Mouse (Mus musculus): ENCODE results near the gene Fam98c.

Gene Fam98c

DNA sequence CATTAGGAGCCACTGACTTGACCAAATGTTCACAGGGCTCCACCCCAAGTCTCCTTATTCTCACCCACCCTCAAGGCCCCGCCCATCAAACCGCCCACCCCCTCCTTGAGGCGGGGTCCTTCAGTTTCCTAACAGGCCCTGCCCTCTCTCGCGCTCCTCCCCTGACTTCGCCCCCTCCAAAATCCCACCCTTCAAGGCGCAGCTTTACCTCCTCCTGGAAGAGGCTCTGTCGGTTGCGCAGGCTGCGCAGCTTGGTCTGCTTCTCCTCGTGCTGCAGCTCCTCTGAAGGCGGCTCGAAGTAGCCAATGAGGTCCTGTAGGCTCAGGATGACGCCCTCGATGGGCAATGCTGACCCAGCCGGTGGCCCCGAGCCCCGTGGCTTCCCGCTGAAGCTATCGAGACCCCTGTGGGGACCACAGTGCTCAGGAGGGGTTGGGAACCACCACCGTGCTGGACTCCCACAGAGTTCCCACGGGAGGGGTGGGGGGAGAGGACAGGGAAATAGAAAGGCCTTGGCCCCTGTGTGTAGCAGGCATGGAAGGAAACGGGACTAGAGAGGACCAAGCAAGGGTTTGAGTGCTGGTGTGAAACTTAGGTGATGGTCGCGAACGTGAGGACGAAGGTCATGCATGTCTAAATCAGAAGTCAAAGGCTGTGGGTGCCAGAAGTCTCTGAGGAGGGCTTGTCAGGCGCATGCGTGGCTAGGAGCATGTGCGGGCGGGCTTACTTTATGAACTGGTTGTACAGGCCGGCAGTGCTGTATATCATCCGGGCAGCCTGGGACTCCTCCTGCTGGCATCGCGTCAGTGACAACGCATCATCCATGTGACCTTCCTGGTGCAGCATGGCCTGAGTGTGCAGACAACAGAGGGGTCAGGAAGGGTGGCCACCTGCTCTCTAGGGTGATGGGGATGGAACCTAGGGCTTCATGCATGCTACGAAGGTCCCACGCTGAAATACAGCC is 46.8 kb downstream of the Fam98c start:
- in situ Hi-C loops (cut with MboI) = no loop called here

All from mature B cell (primary cell).